Mouse (Mus musculus): Measurements from ENCODE around the gene Glud1.

Gene Glud1

GRCm38 (mm10) chr14:34310234-34310965 is at the start of gene Glud1, which contains the start of gene Shld2:
Gene Glud1, plus strand, starts transcription at chr14:34310727.
Gene Shld2, minus strand, starts transcription at chr14:34310493.
- peak; percentile 99 for DNase-seq

- DNase-seq, result peak; percentile 26
Measured at GRCm38 (mm10) chr14:34268046-34268445, 42.5 kb upstream of the Glud1 start.

GRCm38 (mm10) chr14:34273280-34273679 is 37.2 kb upstream of the Glud1 start:
- no peak for DNase-seq

GRCm38 (mm10) chr14:34274141-34274540 is 36.4 kb upstream of the Glud1 start:
- DNase-seq, result no peak

- DNase-seq, result no peak
Measured at GRCm38 (mm10) chr14:34275225-34275624, 35.3 kb upstream of the Glud1 start.

- DNase-seq, result no peak
Measured at GRCm38 (mm10) chr14:34279726-34280125, 30.8 kb upstream of the Glud1 start.

GRCm38 (mm10) chr14:34280798-34281197 is 29.7 kb upstream of the Glud1 start:
- no peak for DNase-seq

- no peak for DNase-seq
Measured at GRCm38 (mm10) chr14:34281736-34282269, 28.7 kb upstream of the Glud1 start.

GRCm38 (mm10) chr14:34288396-34288795 is 22.1 kb upstream of the Glud1 start:
- no peak for DNase-seq

- DNase-seq, result no peak
Measured at GRCm38 (mm10) chr14:34289259-34290015, 21.1 kb upstream of the Glud1 start.

GRCm38 (mm10) chr14:34290229-34290628 is 20.3 kb upstream of the Glud1 start:
- DNase-seq, result no peak

GRCm38 (mm10) chr14:34293641-34294040 is 16.9 kb upstream of the Glud1 start:
- DNase-seq, result peak; percentile 26

GRCm38 (mm10) chr14:34296350-34296749 is 14.2 kb upstream of the Glud1 start:
- DNase-seq, result no peak

- DNase-seq, result no peak
Measured at GRCm38 (mm10) chr14:34297038-34297437, 13.5 kb upstream of the Glud1 start.

- peak; percentile 34 for DNase-seq
Measured at GRCm38 (mm10) chr14:34297634-34298033, 12.9 kb upstream of the Glud1 start.

GRCm38 (mm10) chr14:34298871-34299700 is 11.4 kb upstream of the Glud1 start:
- no peak for DNase-seq

- DNase-seq, result no peak
Measured at GRCm38 (mm10) chr14:34302681-34303242, 7.8 kb upstream of the Glud1 start.

- DNase-seq, result peak; percentile 56
Measured at GRCm38 (mm10) chr14:34303265-34303680, 7.3 kb upstream of the Glud1 start.

GRCm38 (mm10) chr14:34309266-34309665 is 1.3 kb upstream of the Glud1 start:
- no peak for DNase-seq

GRCm38 (mm10) chr14:34309907-34310233 is 657 bp upstream of the Glud1 start:
- DNase-seq, result no peak

GRCm38 (mm10) chr14:34311021-34311631 is 599 bp downstream of the Glud1 start:
- peak; percentile 70 for DNase-seq

- peak; percentile 42 for DNase-seq
Measured at GRCm38 (mm10) chr14:34311691-34312090, 1.2 kb downstream of the Glud1 start.
